Mouse (Mus musculus) CH12.LX (cell line): ENCODE results near the gene Hras. TPM values are rescaled to one million over a fixed set of nuclear protein-coding genes. Genes with fewer than 3 reads are reported as not detected.

Source experiments
- DNase-seq: peaks from one replicate; pipeline ENCODE4 v3.0.0-alpha.2; 2013; ENCODE audit errors: extremely low read depth
- H3K27ac ChIP-seq: 2 replicates; pipeline ENCODE4 v1.5.1; 2012; ENCODE audit warnings: low read depth, mild to moderate bottlenecking, control low read depth, moderate library complexity; ENCODE audit not compliant: insufficient read depth
- H3K27me3 ChIP-seq: replicated peaks from 2 replicates; pipeline ENCODE3; 2012; ENCODE audit warnings: inconsistent platforms
- H3K36me3 ChIP-seq, 2 experiments: replicated peaks in 1 of 2; 2 replicates each; pipeline versions ENCODE3 to v1.6.1; 2012; ENCODE audit warnings: inconsistent platforms in 1 of 2, low read length in 1 of 2, mild to moderate bottlenecking in 1 of 2, mixed read lengths in 1 of 2, moderate library complexity in 1 of 2; ENCODE audit not compliant: control insufficient read depth in 1 of 2, insufficient read depth in 1 of 2
- H3K4me1 ChIP-seq, 2 experiments: 2 replicates each; pipeline ENCODE4 v1.6.1; 2012; ENCODE audit warnings: inconsistent platforms in 1 of 2, moderate library complexity in 1 of 2; ENCODE audit not compliant: insufficient read depth in 2 of 2, control insufficient read depth in 1 of 2
- H3K4me2 ChIP-seq: 2 replicates; pipeline ENCODE4 v1.6.1; 2012; ENCODE audit warnings: low read depth, mild to moderate bottlenecking, control low read depth; ENCODE audit not compliant: poor library complexity, insufficient read depth, severe bottlenecking
- H3K4me3 ChIP-seq, 3 experiments: fragments of 150-350 bp in 1 of 3; sonication (generic) in 1 of 3; replicated peaks in 1 of 3; 2 replicates each; pipeline versions ENCODE3 to v1.5.1; 2011 to 2012; ENCODE audit warnings: low read depth in 2 of 3, low read length in 2 of 3, mild to moderate bottlenecking in 2 of 3, moderate library complexity in 2 of 3, control low read depth in 1 of 3, improper control_type of control experiment in 1 of 3, inconsistent platforms in 1 of 3, mixed read lengths in 1 of 3; ENCODE audit not compliant: poor library complexity in 1 of 3
- H3K79me2 ChIP-seq: replicated peaks from 2 replicates; pipeline ENCODE4 v1.6.1; 2012; ENCODE audit warnings: mild to moderate bottlenecking, moderate library complexity; ENCODE audit not compliant: control insufficient read depth, poor library complexity, insufficient read depth, severe bottlenecking; ENCODE audit errors: extremely low read depth
- H3K9ac ChIP-seq: 2 replicates; pipeline ENCODE4 v1.6.1; 2012; ENCODE audit warnings: low read depth, mild to moderate bottlenecking, control low read depth, moderate library complexity; ENCODE audit not compliant: insufficient read depth
- H3K9me3 ChIP-seq: replicated peaks from 2 replicates; pipeline ENCODE3; 2012; ENCODE audit warnings: low read length, inconsistent platforms, mixed read lengths
- BHLHE40 ChIP-seq: IDR thresholded peaks from 2 replicates; pipeline ENCODE4 v1.6.1; 2011; ENCODE audit warnings: mild to moderate bottlenecking, low read depth, low read length, improper control_type of control experiment
- CHD2 ChIP-seq: IDR thresholded peaks from 2 replicates; pipeline ENCODE4 v1.6.1; 2011; ENCODE audit warnings: low read length, improper control_type of control experiment
- CTCF ChIP-seq, 2 experiments: IDR thresholded peaks in 1 of 2; conservative IDR thresholded peaks in 1 of 2; 2 replicates each; pipeline ENCODE4 v1.5.1; 2011 to 2012; ENCODE audit warnings: low read depth in 2 of 2, low read length in 2 of 2, improper control_type of control experiment in 1 of 2, inconsistent platforms in 1 of 2, mild to moderate bottlenecking in 1 of 2, moderate library complexity in 1 of 2
- E2F4 ChIP-seq: IDR thresholded peaks from 2 replicates; pipeline ENCODE4 v1.6.1; 2011; ENCODE audit warnings: low read depth, low read length, improper control_type of control experiment; ENCODE audit not compliant: insufficient replicate concordance
- GABPA ChIP-seq: IDR thresholded peaks from 2 replicates; pipeline ENCODE4 v1.6.1; 2012; ENCODE audit warnings: low read depth, low read length, improper control_type of control experiment, inconsistent platforms; ENCODE audit not compliant: insufficient replicate concordance
- HCFC1 ChIP-seq: IDR thresholded peaks from 2 replicates; pipeline ENCODE4 v1.6.1; 2012; ENCODE audit warnings: low read depth, mild to moderate bottlenecking, inconsistent platforms, low read length, improper control_type of control experiment
- IRF4 ChIP-seq: IDR thresholded peaks from 2 replicates; pipeline ENCODE4 v1.6.1; 2014; ENCODE audit warnings: low read depth, mild to moderate bottlenecking, inconsistent platforms, low read length, improper control_type of control experiment
- KAT2A ChIP-seq: IDR thresholded peaks from 2 replicates; pipeline ENCODE4 v1.6.1; 2012; ENCODE audit warnings: low read length, improper control_type of control experiment, inconsistent platforms; ENCODE audit not compliant: insufficient replicate concordance
- MAX ChIP-seq: IDR thresholded peaks from 2 replicates; pipeline ENCODE4 v1.6.1; 2011; ENCODE audit warnings: low read length, improper control_type of control experiment
- MAZ ChIP-seq: IDR thresholded peaks from 2 replicates; pipeline ENCODE4 v1.6.1; 2012; ENCODE audit warnings: low read depth, mild to moderate bottlenecking, inconsistent platforms, low read length, improper control_type of control experiment, moderate library complexity
- MEF2A ChIP-seq: IDR thresholded peaks from 2 replicates; pipeline ENCODE4 v1.6.1; 2014; ENCODE audit warnings: low read depth, mild to moderate bottlenecking, inconsistent platforms, low read length, improper control_type of control experiment, borderline replicate concordance
- MXI1 ChIP-seq: IDR thresholded peaks from 2 replicates; pipeline ENCODE4 v1.6.1; 2011; ENCODE audit warnings: mild to moderate bottlenecking, low read depth, low read length, improper control_type of control experiment
- MYC ChIP-seq: IDR thresholded peaks from 2 replicates; pipeline ENCODE4 v1.6.1; 2011; ENCODE audit warnings: low read depth, mild to moderate bottlenecking, improper control_type of control experiment, low read length
- NELFE ChIP-seq: IDR thresholded peaks from 2 replicates; pipeline ENCODE4 v1.6.1; 2011; ENCODE audit warnings: low read depth, low read length, improper control_type of control experiment
- PAX5 ChIP-seq: IDR thresholded peaks from 2 replicates; pipeline ENCODE4 v1.6.1; 2012; ENCODE audit warnings: low read length, inconsistent platforms, mixed read lengths
- RAD21 ChIP-seq: IDR thresholded peaks from 2 replicates; pipeline ENCODE4 v1.6.1; 2011; ENCODE audit warnings: low read depth, mild to moderate bottlenecking, low read length, improper control_type of control experiment, moderate library complexity
- RCOR1 ChIP-seq: conservative IDR thresholded peaks from 2 replicates; pipeline ENCODE4 v1.6.1; 2012; ENCODE audit warnings: low read depth, mild to moderate bottlenecking, inconsistent platforms, low read length, improper control_type of control experiment
- SIN3A ChIP-seq: IDR thresholded peaks from 2 replicates; pipeline ENCODE4 v1.6.1; 2012; ENCODE audit warnings: low read length, improper control_type of control experiment, inconsistent platforms
- SMC3 ChIP-seq: IDR thresholded peaks from 2 replicates; pipeline ENCODE4 v1.6.1; 2011; ENCODE audit warnings: low read depth, low read length, improper control_type of control experiment
- ZC3H11A ChIP-seq: IDR thresholded peaks from 2 replicates; pipeline ENCODE4 v1.6.1; 2012; ENCODE audit warnings: low read depth, mild to moderate bottlenecking, inconsistent platforms, low read length, improper control_type of control experiment
- ZMIZ1 ChIP-seq: IDR thresholded peaks from 2 replicates; pipeline ENCODE4 v1.6.1; 2012; ENCODE audit warnings: low read depth, mild to moderate bottlenecking, inconsistent platforms, low read length, improper control_type of control experiment
- ZNF384 ChIP-seq: IDR thresholded peaks from 2 replicates; pipeline ENCODE4 v1.6.1; 2012; ENCODE audit warnings: low read depth, low read length, improper control_type of control experiment, inconsistent platforms
- dilution Hi-C: fragments of 300-500 bp; cut with MboI; formaldehyde crosslinking; loops from 2 replicates; pipeline ENCODE4 v1.14.3; 2020; ENCODE audit warnings: low sequenced_read_pairs; ENCODE audit not compliant: extremely low pct_unique_long_range_greater_than_20kb, extremely low pct_ligation_motif_present
- in situ Hi-C: fragments of 300-500 bp; cut with MboI; formaldehyde crosslinking; loops from 3 replicates; pipeline ENCODE4 v1.14.3; 2019; ENCODE audit warnings: low sequenced_read_pairs, low pct_ligation_motif_present, low pct_unique_long_range_greater_than_20kb, mixed read lengths
- polyA plus RNA-seq: library from polyadenylated mRNA; unstranded; fragments of >175 nt; gene quantifications from 2 replicates; pipeline ENCODE4 v1.2.1, GENCODE M21; 2012; ENCODE audit warnings: low read depth; ENCODE audit not compliant: insufficient read length
- total RNA-seq, 2 experiments: library from RNA; depleted of rRNA; stranded (reverse); fragments of 300-350 nt in 1 of 2; fragments of >200 nt in 1 of 2; gene quantifications; 2 replicates each; pipeline ENCODE4 v1.2.3; 2012 to 2014

Hras gene
- total and polyA plus RNA-seq, 3 experiments = 43.6 to 82.0 (median 71.3) TPM

GRCm38 (mm10) chr7:141210137-141210536 lies 16.3 kb upstream of the Hras start:
- Histone ChIP-seq H3K27me3 (peaks cover 44% of the 10 kb centered on the region), H3K4me2 (no peak overlapping the region), H3K9me3 (no peaks in the 10 kb centered on the region), H3K27ac (no peak overlapping the region), H3K9ac (no peak overlapping the region), H3K4me1 (peaks cover 3 to 5% of the 10 kb centered on the region in 2 experiments), H3K79me2 (no peaks in the 10 kb centered on the region), H3K4me3 (no peak overlapping the region), H3K36me3 (no peaks in the 10 kb centered on the region)
- no peak for TF ChIP-seq IRF4
- no peak for TF ChIP-seq E2F4
- no peak for TF ChIP-seq ZC3H11A
- no peak for TF ChIP-seq BHLHE40
- no peak for TF ChIP-seq RCOR1
- no peak for TF ChIP-seq PAX5
- DNase-seq = no peak
- in situ Hi-C loops = no loop called here
- dilution Hi-C loops = no loop called here

GRCm38 (mm10) chr7:141209526-141209925 lies 15.7 kb upstream of the Hras start:
- dilution Hi-C loops = no loop called here
- H3K27ac ChIP-seq = no peak overlapping the region
- TF ChIP-seq CHD2 = no peak
- no peak for TF ChIP-seq CTCF (conservative IDR thresholded peaks at IDR 0.05 in 1 of 2, IDR thresholded peaks at IDR 0.05 in 1 of 2; ENCODE audit: low read depth in 2 of 2, low read length in 2 of 2)
- no peak for TF ChIP-seq MEF2A
- TF ChIP-seq MAX = no peak
- no peak for TF ChIP-seq ZC3H11A
- TF ChIP-seq MYC = no peak
- TF ChIP-seq MXI1 = no peak
- TF ChIP-seq HCFC1 = no peak
- TF ChIP-seq KAT2A = no peak
- no peak for TF ChIP-seq BHLHE40
- TF ChIP-seq SMC3 = no peak
- TF ChIP-seq NELFE = no peak
- no peak for TF ChIP-seq RAD21
- TF ChIP-seq SIN3A = no peak
- no peak for TF ChIP-seq ZNF384
- TF ChIP-seq ZMIZ1 = no peak
- TF ChIP-seq PAX5 = no peak
- TF ChIP-seq MAZ = no peak
- no peak for TF ChIP-seq GABPA
- TF ChIP-seq, all 38 proteins: peak for 0
- H3K4me1 ChIP-seq = 0 out of 4 replicates have a peak, but pooled peaks cover 0 to under 1% of the 10 kb centered on the region in 2 experiments
- DNase-seq = no peak
- no peaks in the 10 kb centered on the region for H3K36me3 ChIP-seq
- in situ Hi-C loops = no loop called here
- H3K4me3 ChIP-seq = no peak overlapping the region
- H3K9ac ChIP-seq = no peak overlapping the region
- H3K27me3 ChIP-seq = peaks cover 44% of the 10 kb centered on the region
- no peaks in the 10 kb centered on the region for H3K79me2 ChIP-seq
- no peak overlapping the region for H3K4me2 ChIP-seq
- no peaks in the 10 kb centered on the region for H3K9me3 ChIP-seq
